Mouse (Mus musculus): ENCODE results near the gene Abcc8. TPM values are rescaled to one million over a fixed set of nuclear protein-coding genes. Genes with fewer than 3 reads are reported as not detected.

Gene Abcc8
- polyA plus RNA-seq, 1 experiment from 2014 or later, result 31.8 TPM

- no peak overlapping the region for H3K4me3 ChIP-seq
- no peak overlapping the region for H3K4me2 ChIP-seq (replicated peaks)
- no peak for ATAC-seq (replicated peaks)
- peaks cover 27% of the 10 kb centered on the region for H3K4me1 ChIP-seq
- no peaks in the 10 kb centered on the region for H3K9me3 ChIP-seq
- H3K27me3 ChIP-seq, result no peaks in the 10 kb centered on the region
- WGBS, result 89% methylated on average over 11 of the region's 11 CpGs
- no peak overlapping the region for H3K9ac ChIP-seq (replicated peaks)
- peaks cover 4% of the 10 kb centered on the region; the same call in 1 of the 2 replicates for H3K36me3 ChIP-seq
- no peak overlapping the region for H3K27ac ChIP-seq (replicated peaks)
These were observed 54.5 kb downstream of the Abcc8 start for GRCm38 (mm10) chr7:46125340-46125739.

- H3K36me3 ChIP-seq, result peaks cover 4% of the 10 kb centered on the region; the same call in 1 of the 2 replicates
- 56% methylated on average over 6 of the region's 6 CpGs for WGBS
- H3K4me1 ChIP-seq, result peaks cover 22% of the 10 kb centered on the region
- no peak overlapping the region for H3K4me3 ChIP-seq
- no peak overlapping the region for H3K27ac ChIP-seq (replicated peaks)
- peak; percentile 53 for ATAC-seq (replicated peaks)
- no peak overlapping the region for H3K9ac ChIP-seq (replicated peaks)
- H3K4me2 ChIP-seq (replicated peaks), result no peak overlapping the region
- no peaks in the 10 kb centered on the region for H3K9me3 ChIP-seq
- H3K27me3 ChIP-seq, result no peaks in the 10 kb centered on the region
These were observed 55.4 kb downstream of the Abcc8 start for GRCm38 (mm10) chr7:46124460-46124859.

GRCm38 (mm10) chr7:46122964-46123363 lies 56.9 kb downstream of the Abcc8 start:
- 75% methylated on average over 4 of the region's 4 CpGs for WGBS
- Histone ChIP-seq H3K4me3 (no peak overlapping the region), H3K9me3 (no peaks in the 10 kb centered on the region), H3K9ac (replicated peaks) (no peak overlapping the region), H3K4me1 (peaks cover 16% of the 10 kb centered on the region), H3K4me2 (replicated peaks) (no peak overlapping the region), H3K36me3 (peaks cover 4% of the 10 kb centered on the region; the same call in 1 of the 2 replicates), H3K27ac (replicated peaks) (no peak overlapping the region), H3K27me3 (no peaks in the 10 kb centered on the region)
- ATAC-seq (replicated peaks), result no peak

DNA sequence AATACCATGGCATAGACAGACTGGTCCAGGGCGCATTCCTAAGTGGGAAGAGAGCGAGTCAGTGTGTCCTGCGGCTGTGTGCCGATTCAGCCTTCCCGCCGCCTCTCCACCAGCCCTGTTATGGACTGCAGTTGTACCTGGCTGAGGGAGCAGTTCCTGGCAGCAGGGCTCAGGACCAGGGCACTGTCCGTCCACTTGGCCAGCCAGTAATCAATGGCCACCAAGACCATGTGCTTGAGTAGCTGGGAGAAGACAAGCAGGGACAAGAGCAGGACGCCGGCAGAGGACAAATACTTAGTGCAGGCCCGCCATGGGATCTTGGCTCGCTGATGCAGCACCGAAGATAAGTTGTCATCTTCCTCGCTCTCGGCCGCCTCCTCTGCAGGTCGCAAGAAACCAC lies 62.8 kb downstream of the Abcc8 start:
- Histone ChIP-seq H3K27me3 (no peaks in the 10 kb centered on the region), H3K27ac (replicated peaks) (no peak overlapping the region), H3K4me2 (replicated peaks) (no peak overlapping the region), H3K9me3 (no peaks in the 10 kb centered on the region), H3K9ac (replicated peaks) (no peak overlapping the region), H3K4me3 (no peak overlapping the region), H3K36me3 (peaks cover 4% of the 10 kb centered on the region; the same call in 1 of the 2 replicates), H3K4me1 (peaks cover 18% of the 10 kb centered on the region)
- 95% methylated on average over 16 of the region's 16 CpGs for WGBS
- no peak for ATAC-seq (replicated peaks)

GRCm38 (mm10) chr7:46116118-46116581 lies 63.7 kb downstream of the Abcc8 start:
- 48% methylated on average over 10 of the region's 10 CpGs for WGBS
- Histone ChIP-seq H3K9me3 (no peaks in the 10 kb centered on the region), H3K4me3 (no peak overlapping the region), H3K9ac (replicated peaks) (no peak overlapping the region), H3K27me3 (no peaks in the 10 kb centered on the region), H3K36me3 (no peaks in the 10 kb centered on the region), H3K4me2 (replicated peaks) (no peak overlapping the region), H3K4me1 (peaks cover 18% of the 10 kb centered on the region), H3K27ac (replicated peaks) (no peak overlapping the region)
- ATAC-seq (replicated peaks), result no peak

GRCm38 (mm10) chr7:46113435-46113834 lies 66.4 kb downstream of the Abcc8 start:
- H3K27ac ChIP-seq (replicated peaks), result no peak overlapping the region
- H3K4me3 ChIP-seq, result no peak overlapping the region
- 44% methylated on average over 3 of the region's 3 CpGs for WGBS
- no peaks in the 10 kb centered on the region for H3K9me3 ChIP-seq
- peaks cover 18% of the 10 kb centered on the region for H3K4me1 ChIP-seq
- H3K9ac ChIP-seq (replicated peaks), result no peak overlapping the region
- H3K4me2 ChIP-seq (replicated peaks), result no peak overlapping the region
- no peaks in the 10 kb centered on the region for H3K27me3 ChIP-seq
- no peaks in the 10 kb centered on the region for H3K36me3 ChIP-seq
- 0 out of 2 replicates have a peak, but pooled peaks have one; percentile 14 for ATAC-seq (replicated peaks)

GRCm38 (mm10) chr7:46111938-46112337 lies 67.9 kb downstream of the Abcc8 start:
- H3K36me3 ChIP-seq, result no peaks in the 10 kb centered on the region
- H3K9me3 ChIP-seq, result no peaks in the 10 kb centered on the region
- no peak overlapping the region for H3K4me3 ChIP-seq
- H3K4me2 ChIP-seq (replicated peaks), result no peak overlapping the region
- no peak overlapping the region for H3K27ac ChIP-seq (replicated peaks)
- no peak overlapping the region for H3K9ac ChIP-seq (replicated peaks)
- WGBS, result 80% methylated on average over 6 of the region's 6 CpGs
- H3K4me1 ChIP-seq, result peaks cover 18% of the 10 kb centered on the region
- ATAC-seq (replicated peaks), result no peak
- no peaks in the 10 kb centered on the region for H3K27me3 ChIP-seq

DNA sequence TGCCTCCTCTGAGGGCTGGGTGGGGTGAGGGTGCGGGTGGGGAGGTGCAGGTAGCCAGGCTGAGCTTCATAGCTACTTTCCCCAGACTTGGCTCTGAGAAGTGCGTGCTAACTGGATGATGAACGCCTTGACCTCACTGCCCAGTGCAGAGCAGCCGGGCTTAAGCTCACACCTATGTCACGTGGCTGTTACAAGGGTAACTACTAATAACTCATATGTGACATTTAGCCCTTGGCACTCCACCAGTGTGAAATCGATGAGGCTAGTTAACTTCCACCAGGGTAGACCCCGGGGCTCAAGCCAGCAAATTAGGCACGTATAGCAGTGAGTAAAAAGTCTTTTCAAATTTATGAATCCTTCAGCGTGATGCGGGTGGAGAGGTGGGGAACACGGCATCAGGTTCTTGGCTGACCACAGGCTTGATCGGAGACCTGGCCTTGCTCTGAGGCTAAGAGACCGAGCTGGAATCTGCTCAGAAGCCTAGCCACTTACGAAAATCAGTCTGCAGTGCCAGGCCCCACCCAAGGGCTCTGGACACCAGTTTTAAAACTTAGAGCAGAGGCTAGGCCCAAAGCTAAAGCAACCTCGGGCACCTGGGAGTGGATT lies 68.5 kb downstream of the Abcc8 start:
- no peak for ATAC-seq (replicated peaks)
- H3K9me3 ChIP-seq, result no peaks in the 10 kb centered on the region
- H3K4me3 ChIP-seq, result no peak overlapping the region
- peaks cover 15% of the 10 kb centered on the region for H3K4me1 ChIP-seq
- no peak overlapping the region for H3K4me2 ChIP-seq (replicated peaks)
- WGBS, result 87% methylated on average over 15 of the region's 15 CpGs
- no peak overlapping the region for H3K27ac ChIP-seq (replicated peaks)
- no peaks in the 10 kb centered on the region for H3K36me3 ChIP-seq
- H3K9ac ChIP-seq (replicated peaks), result no peak overlapping the region
- H3K27me3 ChIP-seq, result no peaks in the 10 kb centered on the region

DNA sequence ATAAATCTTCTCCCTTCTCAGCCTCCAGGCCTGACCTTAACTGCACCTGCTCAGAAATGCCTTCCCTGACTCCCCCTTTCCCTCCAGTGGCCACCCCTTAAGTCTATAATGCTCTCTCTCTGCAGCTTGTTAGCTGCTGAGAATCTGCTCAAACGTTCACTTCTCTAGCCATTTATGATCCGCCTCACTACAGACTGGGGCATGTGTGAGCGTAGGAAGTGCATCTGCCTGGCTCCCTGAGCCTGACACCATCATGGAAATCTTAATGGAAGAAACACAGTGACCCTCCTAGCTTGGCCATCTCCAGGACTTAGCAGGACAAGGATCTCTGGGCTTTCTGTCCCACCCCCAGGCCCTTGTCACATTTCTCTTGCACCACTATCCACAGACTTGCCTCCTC lies 69.8 kb downstream of the Abcc8 start:
- H3K27me3 ChIP-seq, result no peaks in the 10 kb centered on the region
- no peaks in the 10 kb centered on the region for H3K36me3 ChIP-seq
- H3K9me3 ChIP-seq, result no peaks in the 10 kb centered on the region
- H3K4me1 ChIP-seq, result peaks cover 12% of the 10 kb centered on the region
- no peak overlapping the region for H3K4me2 ChIP-seq (replicated peaks)
- no peak overlapping the region for H3K27ac ChIP-seq (replicated peaks)
- H3K9ac ChIP-seq (replicated peaks), result no peak overlapping the region
- H3K4me3 ChIP-seq, result no peak overlapping the region
- 78% methylated on average over 3 of the region's 3 CpGs for WGBS
- no peak for ATAC-seq (replicated peaks)

- Histone ChIP-seq H3K9me3 (no peaks in the 10 kb centered on the region), H3K27me3 (no peaks in the 10 kb centered on the region), H3K9ac (replicated peaks) (no peak overlapping the region), H3K4me3 (no peak overlapping the region), H3K4me1 (peaks cover 38% of the 10 kb centered on the region), H3K27ac (replicated peaks) (no peak overlapping the region), H3K36me3 (no peaks in the 10 kb centered on the region), H3K4me2 (replicated peaks) (no peak overlapping the region)
- no peak for ATAC-seq (replicated peaks)
- WGBS, result 85% methylated on average over 7 of the region's 7 CpGs
These were observed 74.3 kb downstream of the Abcc8 start for GRCm38 (mm10) chr7:46105484-46105883.

DNA sequence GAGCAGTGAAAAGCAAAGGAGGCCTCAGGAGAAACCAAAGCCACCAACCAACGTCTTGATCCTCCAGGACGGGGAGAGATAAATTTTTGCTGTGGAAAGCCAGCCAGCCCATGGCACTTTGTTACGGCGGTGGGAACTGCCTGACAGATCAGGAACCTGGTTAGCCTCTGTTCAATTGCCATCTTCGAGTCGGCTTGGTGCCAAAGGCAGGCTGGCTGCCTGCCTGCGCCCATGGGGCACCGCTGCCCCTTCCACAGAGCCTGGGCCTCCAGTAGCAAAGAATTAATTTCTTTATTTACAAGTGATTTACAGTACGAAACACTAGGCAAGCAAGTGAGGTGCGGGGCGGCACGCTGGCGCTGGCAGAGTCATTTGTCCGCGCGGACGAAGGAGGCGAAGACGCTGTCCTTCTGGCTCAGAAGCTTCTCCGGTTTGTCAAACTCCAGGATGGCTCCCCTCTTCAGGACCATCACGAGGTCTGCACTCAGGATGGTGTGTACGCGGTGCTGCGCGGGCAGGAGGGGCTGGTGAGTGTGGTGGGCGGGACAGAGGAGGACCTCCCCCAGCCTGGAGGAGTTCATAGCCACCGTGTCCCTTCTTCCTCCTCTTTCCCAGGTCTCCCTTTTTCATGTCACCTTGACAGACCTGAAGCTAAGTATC lies 75.4 kb downstream of the Abcc8 start:
- Histone ChIP-seq H3K9me3 (no peaks in the 10 kb centered on the region), H3K27ac (replicated peaks) (peak overlapping the region; percentile 94), H3K4me2 (replicated peaks) (peak overlapping the region; percentile 25), H3K4me1 (peaks cover 38% of the 10 kb centered on the region), H3K9ac (replicated peaks) (no peak overlapping the region), H3K27me3 (no peaks in the 10 kb centered on the region), H3K36me3 (no peaks in the 10 kb centered on the region), H3K4me3 (no peak overlapping the region)
- 54% methylated on average over 27 of the region's 27 CpGs for WGBS
- ATAC-seq (replicated peaks), result 0 out of 2 replicates have a peak, but pooled peaks have one; percentile 16

GRCm38 (mm10) chr7:46103771-46104170 lies 76.1 kb downstream of the Abcc8 start:
- whole genome bisulfite sequencing, result 76% methylated on average over 8 of the region's 8 CpGs
- H3K4me2 ChIP-seq (replicated peaks), result no peak overlapping the region

More at GRCm38 (mm10) chr7:46103771-46104170, 76.1 kb downstream of the Abcc8 start:
- no peaks in the 10 kb centered on the region for H3K9me3 ChIP-seq
- no peak for ATAC-seq (replicated peaks)
- H3K27ac ChIP-seq (replicated peaks), result peak overlapping the region; percentile 94
- H3K4me3 ChIP-seq, result no peak overlapping the region
- peaks cover 39% of the 10 kb centered on the region for H3K4me1 ChIP-seq
- H3K9ac ChIP-seq (replicated peaks), result no peak overlapping the region
- H3K36me3 ChIP-seq, result no peaks in the 10 kb centered on the region
- H3K27me3 ChIP-seq, result no peaks in the 10 kb centered on the region
